Mouse (Mus musculus) right cerebral cortex, postnatal 4 days (tissue): ENCODE data around the gene Pinlyp.
"Not testable (repeated sequence)": the region's sequence is repeated elsewhere in the genome, so short reads cannot be mapped to it uniquely, and the experiment has no call there.

Source experiments
- DNase-seq: peaks from one replicate; pipeline ENCODE4 v3.0.0-alpha.2; 2022

The Pinlyp gene

DNA sequence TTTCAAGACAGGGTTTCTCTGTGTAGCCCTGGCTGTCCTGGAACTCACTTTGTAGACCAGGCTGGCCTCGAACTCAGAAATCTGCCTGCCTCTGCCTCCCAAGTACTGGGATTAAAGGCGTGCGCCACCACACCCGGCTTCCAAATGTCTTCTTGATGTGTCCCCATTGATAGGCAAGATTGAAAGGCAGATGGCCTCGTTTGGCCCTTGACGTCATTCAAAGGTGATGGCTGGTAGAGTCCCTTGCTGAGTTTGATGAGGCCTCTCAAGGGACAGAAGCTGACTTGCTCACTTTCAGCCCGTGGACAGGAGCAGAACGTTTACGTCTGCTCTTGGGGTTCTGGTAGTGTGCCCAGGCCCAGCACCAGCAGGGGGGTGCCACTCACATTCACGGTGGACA lies 25.9 kb downstream of the Pinlyp start:
- DNase-seq: not testable (repeated sequence)

DNA sequence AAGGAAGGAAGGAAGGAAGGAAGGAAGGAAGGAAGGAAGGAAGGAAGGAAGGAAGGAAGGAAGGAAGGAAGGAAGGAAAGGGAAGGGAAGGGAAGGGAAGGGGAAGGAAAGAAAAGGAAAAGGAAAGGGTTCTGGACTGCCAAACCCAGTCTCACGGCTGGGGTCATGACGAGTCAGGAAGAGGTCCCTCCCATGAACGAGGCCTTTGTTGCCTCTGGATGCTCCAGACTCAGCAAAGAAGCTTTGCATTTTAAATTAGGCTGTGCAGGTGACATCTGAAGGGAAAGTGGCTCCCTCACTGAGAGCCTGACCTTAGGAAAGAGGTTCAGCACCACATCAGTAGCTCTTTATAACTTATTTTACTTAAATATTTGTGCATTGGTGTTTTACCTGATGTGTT lies 26.8 kb downstream of the Pinlyp start:
- DNase-seq: no peak

DNA sequence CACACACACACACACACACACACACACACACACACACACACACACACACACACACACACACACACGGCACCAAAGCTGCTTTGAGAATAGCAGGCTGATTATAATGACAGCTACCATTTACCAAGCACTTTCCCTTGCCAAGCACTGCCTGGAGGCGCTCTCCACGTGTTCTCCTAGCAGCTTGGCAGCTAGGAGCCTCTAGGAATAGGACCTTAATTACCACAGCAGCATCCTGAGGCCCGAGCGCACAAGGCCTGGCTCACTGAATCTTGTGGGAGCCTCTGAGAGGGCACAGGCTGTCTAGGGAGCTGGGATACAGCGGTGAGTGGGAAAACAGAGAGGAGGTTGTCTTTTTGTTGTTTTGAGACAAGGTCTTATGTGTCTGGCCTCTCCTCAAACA lies 28.3 kb downstream of the Pinlyp start:
- no peak for DNase-seq

DNA sequence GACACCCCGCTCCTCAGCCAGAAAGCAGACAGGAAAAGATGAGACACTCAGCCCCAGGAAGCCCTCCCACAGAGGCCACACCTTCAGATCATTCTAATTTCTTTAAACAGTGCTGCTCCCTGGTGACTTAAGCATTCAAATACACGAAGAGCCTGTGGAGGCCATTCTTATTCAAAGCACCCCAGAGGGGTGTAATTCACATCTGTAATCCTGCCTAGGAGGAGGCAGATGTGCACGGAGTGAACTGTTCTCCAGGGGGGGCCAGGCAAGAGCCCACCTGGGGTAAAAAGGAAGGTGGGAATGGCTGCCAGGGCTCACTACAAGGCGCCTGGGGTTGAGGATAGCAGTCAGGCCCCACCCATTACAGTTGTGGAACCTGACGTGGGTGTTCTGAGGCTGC lies 28.8 kb downstream of the Pinlyp start:
- DNase-seq: no peak

DNA sequence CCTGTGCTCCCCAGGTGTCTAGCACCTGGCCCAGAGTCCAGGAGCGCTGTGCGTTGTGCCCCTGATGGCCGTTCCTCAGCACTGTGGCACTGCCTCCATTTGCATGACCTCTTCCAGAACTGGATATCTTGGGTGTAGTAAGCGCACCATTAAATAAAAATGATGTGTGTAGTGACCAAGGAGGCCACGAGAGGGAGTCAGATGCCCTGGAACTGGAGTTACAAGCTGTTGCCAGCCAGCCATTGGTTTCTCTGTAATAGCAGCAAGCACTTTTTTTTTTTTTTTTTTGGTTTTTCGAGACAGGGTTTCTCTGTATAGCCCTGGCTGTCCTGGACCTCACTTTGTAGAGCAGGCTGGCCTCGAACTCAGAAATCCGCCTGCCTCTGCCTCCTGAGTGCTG lies 29.6 kb downstream of the Pinlyp start:
- DNase-seq: not testable (repeated sequence)

DNA sequence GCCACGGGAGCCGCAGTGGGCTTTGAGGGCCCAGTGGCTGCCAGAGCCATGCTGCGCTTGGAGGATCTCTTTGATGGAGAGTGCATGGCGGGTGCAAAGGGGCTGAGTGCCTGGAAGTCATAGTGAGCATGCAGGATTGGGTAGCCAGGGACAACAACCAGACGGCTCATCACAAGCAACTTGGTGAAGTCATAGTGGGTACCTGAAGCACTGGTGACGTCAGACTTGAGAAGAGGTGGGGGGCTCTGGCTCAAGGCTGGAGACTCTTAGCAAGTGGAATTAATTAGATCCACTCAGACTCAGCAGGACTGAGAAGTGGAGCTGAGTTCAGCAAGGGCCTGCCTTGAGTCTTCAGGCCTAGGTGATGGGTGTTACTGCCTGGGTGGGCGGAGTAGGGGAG lies 33.6 kb downstream of the Pinlyp start, which contains the start of gene AC161166.1:
AC161166.1 (minus strand) TSS at position 101 of the 400 bp plus-strand sequence.
- DNase-seq: no peak

DNA sequence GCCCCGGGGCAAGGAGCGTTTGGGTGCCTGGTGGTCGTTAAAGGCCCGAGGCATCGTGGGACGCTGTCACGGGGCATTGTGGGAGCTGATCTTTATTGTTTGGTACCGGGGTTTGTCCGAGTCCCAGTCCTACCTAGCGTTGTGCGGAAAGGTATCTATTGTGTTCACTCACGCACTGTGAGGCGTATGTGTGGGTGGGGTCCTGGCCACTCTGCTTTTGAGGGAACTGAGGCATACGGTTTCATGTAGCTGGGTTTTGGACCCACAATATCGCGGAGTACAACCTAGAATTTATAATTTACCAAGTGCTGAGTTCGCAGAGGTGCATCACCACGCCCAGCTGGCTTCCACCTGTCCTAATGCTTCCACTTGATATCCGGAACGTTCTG lies 38.2 kb downstream of the Pinlyp start:
- DNase-seq: peak; percentile 26

DNA sequence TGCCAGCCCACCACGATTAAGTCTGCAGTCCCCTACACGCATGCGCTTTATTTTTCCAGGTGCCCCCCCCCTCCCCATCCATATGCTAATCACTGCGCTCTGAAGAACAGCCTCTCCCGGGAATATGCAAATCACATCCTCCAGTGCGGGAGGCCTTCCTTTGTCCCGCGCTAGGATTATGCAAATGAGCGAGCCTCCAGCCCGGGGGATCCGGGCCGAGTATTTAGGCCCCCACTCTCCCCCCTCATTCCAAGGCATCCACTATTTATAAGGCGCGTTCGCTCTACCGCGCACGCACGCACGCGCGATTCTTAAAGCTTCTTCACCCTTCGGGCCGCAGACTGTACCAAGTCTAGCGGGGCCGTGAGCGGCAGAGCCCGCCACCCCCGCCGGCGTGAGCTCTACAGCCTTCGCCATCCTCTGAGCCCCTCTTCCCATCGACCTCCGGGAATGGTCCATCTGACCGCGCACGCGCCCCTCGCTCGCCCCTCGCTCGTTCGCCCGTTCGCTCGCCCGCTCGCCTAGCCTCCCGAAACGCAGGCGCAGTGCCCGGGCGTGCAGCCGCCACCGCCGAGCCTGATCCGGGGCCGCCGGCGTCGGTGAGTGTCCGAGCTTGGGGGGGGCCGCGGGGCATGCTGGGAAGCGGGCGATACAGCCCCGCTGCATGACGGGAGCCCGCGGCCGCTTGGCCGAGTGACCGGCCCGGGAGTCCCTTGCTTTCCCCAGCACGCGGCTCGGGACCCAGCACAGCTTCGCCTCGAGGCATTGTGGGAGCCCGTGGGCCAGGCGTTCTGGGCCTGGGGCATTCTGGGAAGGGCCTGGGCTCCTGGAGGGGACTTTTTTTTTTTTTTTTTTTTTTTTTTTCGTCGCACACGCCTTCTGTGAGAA lies 38.8 kb downstream of the Pinlyp start, which contains the start of gene Zfp428:
Zfp428 (plus strand) TSS at position 169 of the 888 bp plus-strand sequence.
- peak; percentile 85 for DNase-seq

DNA sequence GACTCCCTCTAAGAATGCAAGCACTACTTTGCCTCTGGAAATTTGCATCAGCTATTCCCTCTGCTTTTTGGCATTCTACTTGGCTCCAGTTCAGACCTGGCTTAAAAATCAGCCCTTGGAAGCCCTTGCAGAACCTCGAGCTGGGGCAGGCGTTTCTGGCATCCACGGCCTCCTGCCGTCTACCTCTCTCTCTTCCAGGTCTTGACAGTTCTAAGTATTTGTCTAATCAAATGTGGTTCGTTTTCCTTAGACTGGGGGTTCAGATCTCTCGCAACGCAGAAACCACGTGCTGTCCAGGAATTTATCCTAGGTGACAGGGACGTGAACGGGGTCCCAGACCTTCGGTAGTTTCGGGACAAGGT lies 39.5 kb downstream of the Pinlyp start:
- DNase-seq: no peak

DNA sequence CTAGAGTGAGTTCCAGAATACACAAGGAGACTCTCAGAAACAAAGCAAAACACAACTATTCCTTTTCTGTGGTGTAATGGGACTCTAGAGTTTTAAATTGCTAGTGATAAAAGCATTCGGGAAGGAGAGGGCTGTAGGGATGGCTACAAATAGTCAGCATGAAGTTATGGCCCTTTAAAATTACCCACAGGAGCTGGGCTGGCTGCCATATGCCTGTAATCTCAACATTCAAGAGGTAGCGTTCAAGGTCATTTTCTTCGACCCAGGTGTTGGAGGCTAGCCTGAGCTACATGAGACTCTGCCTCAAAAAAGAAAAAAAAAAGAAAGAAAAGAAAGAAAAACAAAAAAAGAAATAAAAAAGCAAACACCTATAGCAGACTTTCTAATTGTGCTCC lies 39.9 kb downstream of the Pinlyp start:
- peak; percentile 39 for DNase-seq

DNA sequence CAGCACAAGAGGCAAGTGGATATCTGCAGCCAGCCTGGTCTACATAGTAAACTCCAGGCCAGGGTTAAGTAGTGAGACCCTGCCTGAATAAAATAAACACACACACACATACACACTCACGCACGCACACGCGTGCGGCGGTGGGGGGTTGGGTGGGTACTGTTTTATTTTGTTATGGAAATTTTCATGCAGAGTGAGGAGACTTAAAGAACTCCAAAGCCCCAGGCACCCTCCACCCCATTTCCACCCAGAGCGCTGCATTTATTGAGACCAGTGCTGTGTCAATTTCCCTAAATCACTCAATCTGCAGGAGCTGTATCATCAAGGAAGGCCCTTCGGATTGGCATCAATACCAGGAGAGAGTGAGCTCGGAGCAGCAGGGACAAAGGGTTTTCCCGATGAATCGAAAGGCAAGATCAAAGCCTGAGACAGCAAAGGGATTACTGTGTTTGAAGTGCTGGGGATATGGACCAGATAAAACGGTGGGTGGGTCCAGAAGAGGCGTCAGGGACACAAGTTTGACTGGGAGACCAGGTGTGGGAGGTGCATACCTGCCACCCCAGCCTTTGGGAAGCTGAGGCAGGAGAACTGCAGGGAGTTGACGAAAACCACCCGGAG lies 40.4 kb downstream of the Pinlyp start:
- DNase-seq: no peak

DNA sequence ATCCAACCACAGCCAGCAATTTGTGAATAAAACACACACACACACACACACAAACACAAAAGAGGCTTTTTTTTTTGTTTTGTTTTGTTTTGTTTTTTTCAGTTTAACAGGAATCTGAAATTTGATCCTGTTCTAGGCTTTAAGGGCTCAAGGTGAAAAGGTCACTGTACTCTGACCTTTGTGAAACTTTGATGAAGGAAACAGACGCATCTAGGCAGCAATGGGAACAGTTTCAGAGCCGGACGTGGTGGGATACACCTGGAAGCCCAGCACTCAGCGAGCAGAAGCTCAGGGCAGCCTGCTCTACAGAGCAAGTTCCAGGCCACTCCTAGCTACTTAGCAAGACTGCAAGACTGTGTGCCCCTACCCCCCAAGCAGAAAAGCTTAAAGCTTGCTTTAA lies 41.0 kb downstream of the Pinlyp start:
- no peak for DNase-seq

DNA sequence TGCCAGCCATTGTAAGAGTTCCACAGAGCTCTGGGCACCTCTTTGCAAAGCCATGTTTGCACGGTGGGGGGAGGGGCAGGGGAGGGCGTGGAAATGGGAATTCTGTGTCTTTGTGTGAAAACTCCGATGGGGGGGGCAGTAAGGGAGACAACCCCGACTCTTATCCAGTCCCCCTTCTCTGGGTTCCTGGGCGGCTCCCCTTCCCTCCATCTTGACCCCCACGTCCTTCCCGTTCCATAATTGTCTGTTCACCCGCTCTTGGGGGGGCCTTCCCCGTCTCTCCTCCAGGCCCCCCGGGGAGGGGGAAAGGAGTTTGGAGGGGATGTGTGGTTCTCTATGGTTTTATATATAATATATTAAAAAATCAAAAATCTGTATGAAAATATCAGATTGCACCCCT lies 41.9 kb downstream of the Pinlyp start:
- DNase-seq: no peak

DNA sequence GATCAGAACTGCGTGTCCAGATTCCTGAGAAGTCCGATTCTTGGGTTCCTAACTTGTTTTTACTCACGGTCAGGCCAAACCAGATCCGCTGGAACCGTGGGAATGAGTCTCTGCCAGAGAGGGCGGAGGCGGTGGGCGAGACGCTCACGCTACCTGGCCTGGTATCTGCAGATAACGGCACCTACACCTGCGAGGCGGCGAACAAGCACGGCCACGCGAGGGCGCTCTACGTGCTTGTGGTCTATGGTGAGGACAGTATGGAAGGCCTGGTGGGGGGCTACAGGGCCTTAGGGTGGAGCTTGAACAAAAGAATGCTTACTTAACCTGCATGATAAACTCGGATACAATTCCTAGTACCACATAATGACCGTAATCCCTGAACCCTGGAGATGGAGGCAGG lies 44.4 kb downstream of the Pinlyp start:
- DNase-seq: peak; percentile 44

DNA sequence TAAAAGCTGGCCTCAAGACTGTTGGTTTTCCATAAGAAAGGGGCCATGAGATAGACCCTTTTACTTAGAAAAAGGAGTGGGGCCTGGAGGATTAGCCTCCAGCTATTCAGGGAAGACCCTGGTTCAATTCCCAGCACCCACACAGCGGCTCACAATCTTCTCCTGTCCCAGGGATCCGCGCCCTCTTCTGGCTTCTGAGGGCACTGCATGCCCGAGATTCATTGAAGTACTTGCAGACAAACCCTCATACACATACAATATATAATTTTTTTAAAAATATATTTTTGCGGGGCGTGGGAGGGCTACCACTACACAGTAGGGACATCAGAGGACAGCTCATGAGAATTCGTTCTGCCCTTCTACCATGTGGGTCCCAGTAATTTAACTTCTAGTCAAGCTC lies 45.0 kb downstream of the Pinlyp start:
- DNase-seq: peak; percentile 69

DNA sequence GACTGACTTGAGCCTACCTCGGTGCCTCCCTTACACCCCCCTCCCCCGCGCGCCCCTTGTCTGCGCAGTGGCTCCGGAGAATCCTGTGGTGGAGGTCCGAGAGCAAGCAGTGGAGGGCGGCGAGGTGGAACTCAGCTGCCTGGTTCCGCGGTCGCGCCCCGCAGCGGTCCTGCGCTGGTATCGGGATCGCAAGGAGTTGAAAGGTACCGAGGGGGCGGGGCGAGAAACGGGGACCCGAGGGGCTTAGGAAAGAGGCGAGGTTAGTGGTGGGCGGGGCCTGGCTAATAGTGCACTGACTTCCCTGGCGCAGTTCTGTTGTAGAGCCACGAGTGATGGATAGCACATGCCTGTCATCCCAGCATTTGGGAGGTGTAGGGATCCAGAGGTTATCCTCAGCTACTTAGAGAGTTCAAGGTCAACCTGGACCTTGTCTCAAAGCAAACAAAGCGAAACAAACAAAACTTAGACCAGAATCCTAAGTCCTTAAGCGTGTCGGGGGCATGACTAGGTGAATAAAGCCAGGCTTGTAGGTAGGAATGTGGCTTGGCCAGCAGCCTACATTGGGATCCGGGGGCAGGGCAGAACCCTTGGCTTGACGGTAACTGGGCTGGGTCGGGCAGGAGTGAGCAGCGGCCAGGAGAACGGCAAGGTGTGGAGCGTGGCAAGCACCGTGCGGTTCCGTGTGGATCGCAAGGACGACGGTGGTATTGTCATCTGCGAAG lies 45.9 kb downstream of the Pinlyp start:
- no peak for DNase-seq
